Mouse (Mus musculus) ES-Bruce4 (cell line): ENCODE results near the gene Prss32.

Experiments
- CTCF ChIP-seq: IDR thresholded peaks from one replicate; pipeline ENCODE4 v1.8.1; 2011; ENCODE audit warnings: low read depth, low read length
- EP300 ChIP-seq: IDR thresholded peaks from 2 replicates; pipeline ENCODE4 v1.6.1; 2011; ENCODE audit warnings: low read depth, low read length; ENCODE audit not compliant: insufficient read depth
- POLR2A ChIP-seq: IDR thresholded peaks from one replicate; pipeline ENCODE4 v1.8.1; 2011; ENCODE audit warnings: low read length; ENCODE audit not compliant: insufficient read depth

DNA sequence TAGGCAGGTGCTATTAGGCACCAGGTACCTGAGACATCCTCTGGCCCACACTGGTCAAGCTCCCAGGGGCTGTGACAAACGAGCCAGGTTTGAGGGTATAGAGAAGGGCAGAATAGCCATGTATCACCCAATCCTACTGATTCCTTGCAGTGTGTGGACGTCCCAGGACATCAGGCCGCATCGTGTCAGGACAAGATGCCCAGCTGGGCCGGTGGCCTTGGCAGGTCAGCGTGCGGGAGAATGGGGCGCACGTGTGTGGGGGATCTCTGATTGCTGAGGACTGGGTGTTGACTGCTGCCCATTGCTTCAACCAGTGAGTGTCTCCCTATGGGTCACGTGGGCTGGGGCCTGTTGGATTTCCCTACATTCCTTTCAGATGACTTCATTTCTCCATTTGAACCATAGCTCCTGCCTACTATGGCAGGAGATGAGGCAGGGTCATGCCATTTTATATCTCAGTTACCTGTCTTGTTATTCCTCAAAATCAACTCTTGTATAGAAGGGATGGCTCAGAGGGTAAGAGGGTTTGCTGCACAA is 10.6 kb downstream of the Prss32 start:
- TF ChIP-seq POLR2A, result no peak
- TF ChIP-seq CTCF, result no peak
- TF ChIP-seq EP300, result no peak
